Mouse (Mus musculus): ENCODE measurements at regions not wholly inside any gene's neighbourhood (a gene's known extent, or its start where the extent isn't known, plus 50 kb on each side); places are given as distances from the start of the nearest gene placed in this dataset.

- no peaks in the 10 kb centered on the region for H3K36me3 ChIP-seq (ENCODE audit: control insufficient read depth, insufficient read depth, low read length)
- WGBS, result 58% methylated on average over 1 of the region's 1 CpGs
- ATAC-seq (ENCODE audit: insufficient number of reproducible peaks, insufficient read depth, low FRiP score, low read depth), result no peak
- no peaks in the 10 kb centered on the region for H3K27me3 ChIP-seq (ENCODE audit: control insufficient read depth, insufficient read depth, low read length)
- H3K9ac ChIP-seq (replicated peaks; ENCODE audit: low read depth, low read length), result no peak overlapping the region
- no peaks in the 10 kb centered on the region for H3K9me3 ChIP-seq (ENCODE audit: control insufficient read depth, low read depth, low read length)
- no peaks in the 10 kb centered on the region for H3K4me1 ChIP-seq (ENCODE audit: control insufficient read depth, insufficient read depth, low read length)
- no peak overlapping the region for H3K4me2 ChIP-seq (replicated peaks; ENCODE audit: low read depth, low read length)
- H3K27ac ChIP-seq (ENCODE audit: low read length), result no peak overlapping the region
- H3K4me3 ChIP-seq (ENCODE audit: low read depth, low read length), result no peak overlapping the region
These were observed 597.0 kb downstream of the Ebf1 start for GRCm38 (mm10) chr11:45214096-45214495.

GRCm38 (mm10) chr11:45216942-45217474, 599.9 kb downstream of the Ebf1 start:
- Histone ChIP-seq H3K4me1 (ENCODE audit: control insufficient read depth, insufficient read depth, low read length) (no peaks in the 10 kb centered on the region), H3K9me3 (ENCODE audit: control insufficient read depth, low read depth, low read length) (no peaks in the 10 kb centered on the region), H3K36me3 (ENCODE audit: control insufficient read depth, insufficient read depth, low read length) (no peaks in the 10 kb centered on the region), H3K27ac (ENCODE audit: low read length) (no peak overlapping the region), H3K27me3 (ENCODE audit: control insufficient read depth, insufficient read depth, low read length) (no peaks in the 10 kb centered on the region), H3K4me2 (replicated peaks; ENCODE audit: low read depth, low read length) (no peak overlapping the region), H3K9ac (replicated peaks; ENCODE audit: low read depth, low read length) (no peak overlapping the region), H3K4me3 (ENCODE audit: low read depth, low read length) (no peak overlapping the region)
- 68% methylated on average over 3 of the region's 3 CpGs for WGBS
- no peak for ATAC-seq (ENCODE audit: insufficient number of reproducible peaks, insufficient read depth, low FRiP score, low read depth)

GRCm38 (mm10) chr11:45219239-45219638, 602.1 kb downstream of the Ebf1 start:
- Histone ChIP-seq H3K4me1 (ENCODE audit: control insufficient read depth, insufficient read depth, low read length) (no peaks in the 10 kb centered on the region), H3K4me2 (replicated peaks; ENCODE audit: low read depth, low read length) (no peak overlapping the region), H3K9ac (replicated peaks; ENCODE audit: low read depth, low read length) (no peak overlapping the region), H3K36me3 (ENCODE audit: control insufficient read depth, insufficient read depth, low read length) (no peaks in the 10 kb centered on the region), H3K9me3 (ENCODE audit: control insufficient read depth, low read depth, low read length) (no peaks in the 10 kb centered on the region), H3K4me3 (ENCODE audit: low read depth, low read length) (no peak overlapping the region), H3K27ac (ENCODE audit: low read length) (no peak overlapping the region), H3K27me3 (ENCODE audit: control insufficient read depth, insufficient read depth, low read length) (no peaks in the 10 kb centered on the region)
- ATAC-seq (ENCODE audit: insufficient number of reproducible peaks, insufficient read depth, low FRiP score, low read depth), result no peak
- 84% methylated on average over 4 of the region's 4 CpGs for WGBS

- Histone ChIP-seq H3K9me3 (ENCODE audit: control insufficient read depth, low read depth, low read length) (no peaks in the 10 kb centered on the region), H3K27ac (ENCODE audit: low read length) (no peak overlapping the region), H3K27me3 (ENCODE audit: control insufficient read depth, insufficient read depth, low read length) (no peaks in the 10 kb centered on the region), H3K9ac (replicated peaks; ENCODE audit: low read depth, low read length) (no peak overlapping the region), H3K36me3 (ENCODE audit: control insufficient read depth, insufficient read depth, low read length) (no peaks in the 10 kb centered on the region), H3K4me2 (replicated peaks; ENCODE audit: low read depth, low read length) (no peak overlapping the region), H3K4me3 (ENCODE audit: low read depth, low read length) (no peak overlapping the region), H3K4me1 (ENCODE audit: control insufficient read depth, insufficient read depth, low read length) (no peaks in the 10 kb centered on the region)
- 79% methylated on average over 3 of the region's 3 CpGs for WGBS
- ATAC-seq (ENCODE audit: insufficient number of reproducible peaks, insufficient read depth, low FRiP score, low read depth), result no peak
These were observed 604.9 kb downstream of the Ebf1 start for GRCm38 (mm10) chr11:45222021-45222420.

GRCm38 (mm10) chr11:45235476-45236412, 616.1 kb upstream of the Clint1 start:
- H3K27ac ChIP-seq (ENCODE audit: low read length), result no peak overlapping the region

GRCm38 (mm10) chr11:45237056-45237455, 614.8 kb upstream of the Clint1 start:
- Histone ChIP-seq H3K4me1 (ENCODE audit: control insufficient read depth, insufficient read depth, low read length) (no peaks in the 10 kb centered on the region), H3K27me3 (ENCODE audit: control insufficient read depth, insufficient read depth, low read length) (no peaks in the 10 kb centered on the region), H3K27ac (ENCODE audit: low read length) (no peak overlapping the region), H3K36me3 (ENCODE audit: control insufficient read depth, insufficient read depth, low read length) (no peaks in the 10 kb centered on the region), H3K9me3 (ENCODE audit: control insufficient read depth, low read depth, low read length) (no peaks in the 10 kb centered on the region), H3K4me2 (replicated peaks; ENCODE audit: low read depth, low read length) (no peak overlapping the region), H3K4me3 (ENCODE audit: low read depth, low read length) (no peak overlapping the region), H3K9ac (replicated peaks; ENCODE audit: low read depth, low read length) (no peak overlapping the region)
- WGBS, result 64% methylated on average over 4 of the region's 4 CpGs
- ATAC-seq (ENCODE audit: insufficient number of reproducible peaks, insufficient read depth, low FRiP score, low read depth), result no peak

More at GRCm38 (mm10) chr11:45235476-45236412, 616.1 kb upstream of the Clint1 start:
- Histone ChIP-seq H3K36me3 (ENCODE audit: control insufficient read depth, insufficient read depth, low read length) (no peaks in the 10 kb centered on the region), H3K9ac (replicated peaks; ENCODE audit: low read depth, low read length) (no peak overlapping the region), H3K4me1 (ENCODE audit: control insufficient read depth, insufficient read depth, low read length) (no peaks in the 10 kb centered on the region), H3K27me3 (ENCODE audit: control insufficient read depth, insufficient read depth, low read length) (no peaks in the 10 kb centered on the region), H3K4me2 (replicated peaks; ENCODE audit: low read depth, low read length) (no peak overlapping the region), H3K4me3 (ENCODE audit: low read depth, low read length) (no peak overlapping the region), H3K9me3 (ENCODE audit: control insufficient read depth, low read depth, low read length) (no peaks in the 10 kb centered on the region)
- 65% methylated on average over 6 of the region's 6 CpGs for WGBS
- ATAC-seq (ENCODE audit: insufficient number of reproducible peaks, insufficient read depth, low FRiP score, low read depth), result no peak

GRCm38 (mm10) chr11:45239044-45239443, 612.8 kb upstream of the Clint1 start:
- H3K4me2 ChIP-seq (replicated peaks; ENCODE audit: low read depth, low read length), result no peak overlapping the region
- 48% methylated on average over 5 of the region's 5 CpGs for WGBS
- no peaks in the 10 kb centered on the region for H3K27me3 ChIP-seq (ENCODE audit: control insufficient read depth, insufficient read depth, low read length)
- no peak overlapping the region for H3K9ac ChIP-seq (replicated peaks; ENCODE audit: low read depth, low read length)
- no peak overlapping the region for H3K27ac ChIP-seq (ENCODE audit: low read length)
- ATAC-seq (ENCODE audit: insufficient number of reproducible peaks, insufficient read depth, low FRiP score, low read depth), result no peak
- H3K9me3 ChIP-seq (ENCODE audit: control insufficient read depth, low read depth, low read length), result no peaks in the 10 kb centered on the region
- no peak overlapping the region for H3K4me3 ChIP-seq (ENCODE audit: low read depth, low read length)
- no peaks in the 10 kb centered on the region for H3K36me3 ChIP-seq (ENCODE audit: control insufficient read depth, insufficient read depth, low read length)
- H3K4me1 ChIP-seq (ENCODE audit: control insufficient read depth, insufficient read depth, low read length), result no peaks in the 10 kb centered on the region

GRCm38 (mm10) chr11:45240419-45240818, 611.4 kb upstream of the Clint1 start:
- Histone ChIP-seq H3K9ac (replicated peaks; ENCODE audit: low read depth, low read length) (no peak overlapping the region), H3K4me1 (ENCODE audit: control insufficient read depth, insufficient read depth, low read length) (no peaks in the 10 kb centered on the region), H3K27ac (ENCODE audit: low read length) (no peak overlapping the region), H3K4me2 (replicated peaks; ENCODE audit: low read depth, low read length) (no peak overlapping the region), H3K4me3 (ENCODE audit: low read depth, low read length) (no peak overlapping the region), H3K36me3 (ENCODE audit: control insufficient read depth, insufficient read depth, low read length) (no peaks in the 10 kb centered on the region), H3K27me3 (ENCODE audit: control insufficient read depth, insufficient read depth, low read length) (no peaks in the 10 kb centered on the region), H3K9me3 (ENCODE audit: control insufficient read depth, low read depth, low read length) (no peaks in the 10 kb centered on the region)
- WGBS, result 72% methylated on average over 3 of the region's 3 CpGs
- ATAC-seq (ENCODE audit: insufficient number of reproducible peaks, insufficient read depth, low FRiP score, low read depth), result no peak

All from stomach, embryonic 14.5 days (tissue).